Mouse (Mus musculus) adrenal gland, adult 8-10 months (tissue): ENCODE data around the gene Ankmy2. TPM values are rescaled to one million over a fixed set of nuclear protein-coding genes. Genes with fewer than 3 reads are reported as not detected.

Experiments used
- DNase-seq: peaks from one replicate; pipeline ENCODE4 v3.0.0; 2022
- total RNA-seq, 4 experiments: library from RNA; stranded (reverse); gene quantifications; 2 replicates each; pipeline ENCODE4 v1.2.4; 2022

Ankmy2 gene
- total RNA-seq = 10 to 100 TPM; 35.8 to 41.7 (median 38.3) TPM

GRCm38 (mm10) chr12:36156637-36157303 is at the start of gene Ankmy2:
Gene Ankmy2, plus strand, starts transcription at chr12:36157114.
- peak; percentile 84 for DNase-seq

- DNase-seq = no peak
These were observed 48.5 kb upstream of the Ankmy2 start for GRCm38 (mm10) chr12:36108442-36108841.

- no peak for DNase-seq
These were observed 46.5 kb upstream of the Ankmy2 start for GRCm38 (mm10) chr12:36110457-36110856.

- no peak for DNase-seq
These were observed 45.8 kb upstream of the Ankmy2 start for GRCm38 (mm10) chr12:36111110-36111509.

- no peak for DNase-seq
These were observed 44.8 kb upstream of the Ankmy2 start for GRCm38 (mm10) chr12:36112081-36112480.

- DNase-seq = no peak
These were observed 39.8 kb upstream of the Ankmy2 start for GRCm38 (mm10) chr12:36117161-36117560.

GRCm38 (mm10) chr12:36119244-36119643 is 37.7 kb upstream of the Ankmy2 start:
- no peak for DNase-seq

GRCm38 (mm10) chr12:36126049-36126448 is 30.9 kb upstream of the Ankmy2 start:
- DNase-seq = no peak

GRCm38 (mm10) chr12:36129826-36130225 is 27.1 kb upstream of the Ankmy2 start:
- DNase-seq = no peak

- no peak for DNase-seq
These were observed 24.7 kb upstream of the Ankmy2 start for GRCm38 (mm10) chr12:36132254-36132653.

- no peak for DNase-seq
These were observed 24.2 kb upstream of the Ankmy2 start for GRCm38 (mm10) chr12:36132668-36133067.

- no peak for DNase-seq
These were observed 23.4 kb upstream of the Ankmy2 start for GRCm38 (mm10) chr12:36133547-36133946.

GRCm38 (mm10) chr12:36134111-36134510 is 22.8 kb upstream of the Ankmy2 start:
- no peak for DNase-seq

GRCm38 (mm10) chr12:36135409-36135808 is 21.5 kb upstream of the Ankmy2 start:
- no peak for DNase-seq

- DNase-seq = no peak
These were observed 20.6 kb upstream of the Ankmy2 start for GRCm38 (mm10) chr12:36136285-36136684.

GRCm38 (mm10) chr12:36137192-36137591 is 19.7 kb upstream of the Ankmy2 start:
- DNase-seq = no peak

GRCm38 (mm10) chr12:36140401-36140800 is 16.5 kb upstream of the Ankmy2 start:
- DNase-seq = no peak

GRCm38 (mm10) chr12:36146230-36147011 is 10.5 kb upstream of the Ankmy2 start:
- no peak for DNase-seq

GRCm38 (mm10) chr12:36150265-36150664 is 6.6 kb upstream of the Ankmy2 start:
- DNase-seq = no peak

GRCm38 (mm10) chr12:36150737-36151136 is 6.2 kb upstream of the Ankmy2 start:
- no peak for DNase-seq

- no peak for DNase-seq
These were observed 1.7 kb upstream of the Ankmy2 start for GRCm38 (mm10) chr12:36155141-36155641.

- DNase-seq = no peak
These were observed 745 bp upstream of the Ankmy2 start for GRCm38 (mm10) chr12:36156101-36156636.

GRCm38 (mm10) chr12:36157304-36157637 is 357 bp downstream of the Ankmy2 start:
- DNase-seq = no peak
